Mouse (Mus musculus) midbrain, embryonic 13.5 days (tissue): ENCODE measurements around the gene Gp1bb. TPM values are rescaled to one million over a fixed set of nuclear protein-coding genes. Genes with fewer than 3 reads are reported as not detected.

Source experiments
- ATAC-seq: fragments of 200-750 bp; cut with Nextera tagmentation; 2 replicates; pipeline ENCODE4 v1.8.0; 2017; ENCODE audit warnings: mild to moderate bottlenecking, moderate TSS enrichment, moderate library complexity
- H3K27ac ChIP-seq: fragments of 300-500 bp; sonication (generic); 2 replicates; pipeline ENCODE4 v1.5.1; 2015; ENCODE audit warnings: inconsistent platforms, mild to moderate bottlenecking, moderate library complexity
- H3K27me3 ChIP-seq: fragments of 300-500 bp; sonication (generic); 2 replicates; pipeline ENCODE4 v1.6.1; 2015; ENCODE audit warnings: mild to moderate bottlenecking, inconsistent platforms
- H3K36me3 ChIP-seq: fragments of 300-500 bp; sonication (generic); 2 replicates; pipeline ENCODE4 v1.6.1; 2015; ENCODE audit warnings: mild to moderate bottlenecking, inconsistent platforms
- H3K4me1 ChIP-seq: fragments of 300-500 bp; sonication (generic); replicated peaks from 2 replicates; pipeline ENCODE4 v1.6.1; 2015; ENCODE audit warnings: inconsistent platforms
- H3K4me2 ChIP-seq: fragments of 300-500 bp; sonication (generic); replicated peaks from 2 replicates; pipeline ENCODE4 v1.6.1; 2015; ENCODE audit warnings: moderate library complexity, mild to moderate bottlenecking, inconsistent platforms
- H3K4me3 ChIP-seq: fragments of 300-500 bp; sonication (generic); replicated peaks from 2 replicates; pipeline ENCODE4 v1.5.1; 2015; ENCODE audit warnings: mild to moderate bottlenecking, inconsistent platforms
- H3K9ac ChIP-seq: fragments of 300-500 bp; sonication (generic); replicated peaks from 2 replicates; pipeline ENCODE4 v1.6.1; 2015; ENCODE audit warnings: mild to moderate bottlenecking, inconsistent platforms
- H3K9me3 ChIP-seq: fragments of 300-500 bp; sonication (generic); 2 replicates; pipeline ENCODE4 v1.6.1; 2016; ENCODE audit warnings: mild to moderate bottlenecking, inconsistent platforms
- WGBS: fragments of 180-500 bp; shearing (Covaris S2); methylation state at CpG from one replicate; pipeline ENCODE4 v1.1.7; 2015; 5-methylcytosine and 5-hydroxymethylcytosine counted together
- polyA plus RNA-seq: library from polyadenylated mRNA; unstranded; fragments of >200 nt; fragmentation: Nextera tagmentation; extraction: Ambion mirVana; gene quantifications from 2 replicates; pipeline ENCODE4 v1.2.1, GENCODE M21; 2015

Gp1bb gene
- polyA plus RNA-seq, 1 experiment from 2014 or later: 10.5 TPM

GRCm38 (mm10) chr16:18618297-18618696 lies 3.9 kb downstream of the Gp1bb start:
- WGBS: 36% methylated on average over 2 of the region's 2 CpGs
- peaks cover 76% of the 10 kb centered on the region for H3K27me3 ChIP-seq
- H3K4me2 ChIP-seq: no peak overlapping the region
- H3K9ac ChIP-seq: no peak overlapping the region
- H3K27ac ChIP-seq: no peak overlapping the region
- H3K36me3 ChIP-seq: peaks cover 19% of the 10 kb centered on the region
- H3K4me1 ChIP-seq: peaks cover 25% of the 10 kb centered on the region
- 0 out of 2 replicates have a peak, but pooled peaks have one; percentile 1 for ATAC-seq
- no peaks in the 10 kb centered on the region for H3K9me3 ChIP-seq
- H3K4me3 ChIP-seq: no peak overlapping the region

- peaks cover 12% of the 10 kb centered on the region for H3K36me3 ChIP-seq
- peak; percentile 62 for ATAC-seq
- no peaks in the 10 kb centered on the region for H3K9me3 ChIP-seq
- H3K9ac ChIP-seq: peak overlapping the region; percentile 28
- H3K4me2 ChIP-seq: peak overlapping the region; percentile 56
- WGBS: under 1% methylated on average over 27 of the region's 27 CpGs
- peaks cover 25% of the 10 kb centered on the region for H3K4me1 ChIP-seq
- no peak overlapping the region for H3K27ac ChIP-seq
- H3K27me3 ChIP-seq: peaks cover 73% of the 10 kb centered on the region
- peak overlapping the region; percentile 28 for H3K4me3 ChIP-seq
Measured at GRCm38 (mm10) chr16:18617370-18618065, 4.7 kb downstream of the Gp1bb start.

- ATAC-seq: no peak
- H3K36me3 ChIP-seq: no peaks in the 10 kb centered on the region
- H3K27me3 ChIP-seq: peaks cover 51% of the 10 kb centered on the region
- no peak overlapping the region for H3K4me3 ChIP-seq
- peaks cover 6% of the 10 kb centered on the region for H3K4me1 ChIP-seq
- H3K9ac ChIP-seq: no peak overlapping the region
- H3K4me2 ChIP-seq: no peak overlapping the region
- H3K9me3 ChIP-seq: no peaks in the 10 kb centered on the region
- no peak overlapping the region for H3K27ac ChIP-seq
- 98% methylated on average over 3 of the region's 3 CpGs for WGBS
Measured at GRCm38 (mm10) chr16:18613301-18613700, 8.9 kb downstream of the Gp1bb start.

- 80% methylated on average over 13 of the region's 13 CpGs for WGBS
Measured at GRCm38 (mm10) chr16:18611752-18612151, 10.5 kb downstream of the Gp1bb start.

GRCm38 (mm10) chr16:18609099-18609498 lies 13.1 kb downstream of the Gp1bb start:
- Histone ChIP-seq H3K27ac (no peak overlapping the region), H3K4me2 (no peak overlapping the region), H3K4me3 (no peak overlapping the region), H3K9ac (no peak overlapping the region), H3K4me1 (no peaks in the 10 kb centered on the region), H3K36me3 (no peaks in the 10 kb centered on the region), H3K27me3 (peaks cover 35% of the 10 kb centered on the region), H3K9me3 (no peaks in the 10 kb centered on the region)
- no peak for ATAC-seq
- 67% methylated on average over 2 of the region's 2 CpGs for WGBS

More at GRCm38 (mm10) chr16:18611752-18612151, 10.5 kb downstream of the Gp1bb start:
- no peaks in the 10 kb centered on the region for H3K36me3 ChIP-seq
- no peak overlapping the region for H3K4me3 ChIP-seq
- H3K27ac ChIP-seq: no peak overlapping the region
- no peak for ATAC-seq
- H3K9me3 ChIP-seq: no peaks in the 10 kb centered on the region
- H3K27me3 ChIP-seq: peaks cover 45% of the 10 kb centered on the region
- no peaks in the 10 kb centered on the region for H3K4me1 ChIP-seq
- no peak overlapping the region for H3K4me2 ChIP-seq
- no peak overlapping the region for H3K9ac ChIP-seq

GRCm38 (mm10) chr16:18608226-18608625 lies 14.0 kb downstream of the Gp1bb start:
- no peak overlapping the region for H3K9ac ChIP-seq
- no peaks in the 10 kb centered on the region for H3K36me3 ChIP-seq
- no peak overlapping the region for H3K27ac ChIP-seq
- peak overlapping the region; percentile 21; the same call in 1 of the 2 replicates for H3K4me2 ChIP-seq
- peaks cover 34% of the 10 kb centered on the region for H3K27me3 ChIP-seq
- WGBS: 5% methylated on average over 11 of the region's 11 CpGs
- ATAC-seq: 0 out of 2 replicates have a peak, but pooled peaks have one; percentile 15
- H3K4me1 ChIP-seq: no peaks in the 10 kb centered on the region
- no peaks in the 10 kb centered on the region for H3K9me3 ChIP-seq
- no peak overlapping the region for H3K4me3 ChIP-seq

GRCm38 (mm10) chr16:18605705-18606104 lies 16.5 kb downstream of the Gp1bb start:
- H3K9ac ChIP-seq: no peak overlapping the region
- H3K9me3 ChIP-seq: no peaks in the 10 kb centered on the region
- H3K4me2 ChIP-seq: no peak overlapping the region
- peaks cover 27% of the 10 kb centered on the region for H3K27me3 ChIP-seq
- WGBS: 74% methylated on average over 5 of the region's 5 CpGs
- no peak for ATAC-seq
- H3K27ac ChIP-seq: no peak overlapping the region
- H3K4me3 ChIP-seq: no peak overlapping the region
- H3K4me1 ChIP-seq: no peaks in the 10 kb centered on the region
- no peaks in the 10 kb centered on the region for H3K36me3 ChIP-seq

GRCm38 (mm10) chr16:18604267-18604701 lies 17.9 kb downstream of the Gp1bb start:
- Histone ChIP-seq H3K9ac (no peak overlapping the region), H3K27me3 (peaks cover 19% of the 10 kb centered on the region), H3K36me3 (no peaks in the 10 kb centered on the region), H3K4me3 (no peak overlapping the region), H3K9me3 (no peaks in the 10 kb centered on the region), H3K4me1 (no peaks in the 10 kb centered on the region), H3K27ac (no peak overlapping the region), H3K4me2 (no peak overlapping the region)
- WGBS: 66% methylated on average over 8 of the region's 8 CpGs
- no peak for ATAC-seq

- WGBS: 57% methylated on average over 7 of the region's 7 CpGs
- no peak for ATAC-seq
- peaks cover 7% of the 10 kb centered on the region; the same call in 1 of the 2 replicates for H3K27me3 ChIP-seq
- no peak overlapping the region for H3K4me3 ChIP-seq
- no peaks in the 10 kb centered on the region for H3K36me3 ChIP-seq
- no peak overlapping the region for H3K4me2 ChIP-seq
- H3K27ac ChIP-seq: no peak overlapping the region
- H3K9ac ChIP-seq: no peak overlapping the region
- no peaks in the 10 kb centered on the region for H3K4me1 ChIP-seq
- no peaks in the 10 kb centered on the region for H3K9me3 ChIP-seq
Measured at GRCm38 (mm10) chr16:18601447-18601846, 20.8 kb downstream of the Gp1bb start.

GRCm38 (mm10) chr16:18598006-18598405 lies 24.2 kb downstream of the Gp1bb start:
- no peak overlapping the region for H3K9ac ChIP-seq
- no peaks in the 10 kb centered on the region for H3K4me1 ChIP-seq
- no peaks in the 10 kb centered on the region for H3K36me3 ChIP-seq
- peaks cover 35% of the 10 kb centered on the region for H3K27me3 ChIP-seq
- H3K27ac ChIP-seq: no peak overlapping the region
- no peak overlapping the region for H3K4me2 ChIP-seq
- no peak overlapping the region for H3K4me3 ChIP-seq
- 85% methylated on average over 3 of the region's 3 CpGs for WGBS
- H3K9me3 ChIP-seq: no peaks in the 10 kb centered on the region
- ATAC-seq: no peak

GRCm38 (mm10) chr16:18596255-18596654 lies 25.9 kb downstream of the Gp1bb start:
- H3K27me3 ChIP-seq: peaks cover 50% of the 10 kb centered on the region
- ATAC-seq: no peak

GRCm38 (mm10) chr16:18593930-18594329 lies 28.3 kb downstream of the Gp1bb start:
- peaks cover 16% of the 10 kb centered on the region for H3K4me1 ChIP-seq
- WGBS: 77% methylated on average over 2 of the region's 2 CpGs
- no peaks in the 10 kb centered on the region for H3K9me3 ChIP-seq
- no peak overlapping the region for H3K4me3 ChIP-seq
- H3K27ac ChIP-seq: no peak overlapping the region
- H3K27me3 ChIP-seq: peaks cover 73% of the 10 kb centered on the region
- no peaks in the 10 kb centered on the region for H3K36me3 ChIP-seq
- H3K4me2 ChIP-seq: no peak overlapping the region
- no peak for ATAC-seq
- no peak overlapping the region for H3K9ac ChIP-seq

More at GRCm38 (mm10) chr16:18596255-18596654, 25.9 kb downstream of the Gp1bb start:
- H3K9me3 ChIP-seq: no peaks in the 10 kb centered on the region
- no peak overlapping the region for H3K4me2 ChIP-seq
- H3K36me3 ChIP-seq: no peaks in the 10 kb centered on the region
- no peak overlapping the region for H3K9ac ChIP-seq
- H3K4me1 ChIP-seq: peaks cover 6% of the 10 kb centered on the region
- H3K4me3 ChIP-seq: no peak overlapping the region
- WGBS: 29% methylated on average over 5 of the region's 5 CpGs
- H3K27ac ChIP-seq: no peak overlapping the region
